Mouse (Mus musculus): ENCODE measurements around the gene Ankrd31. TPM values are rescaled to one million over a fixed set of nuclear protein-coding genes. Genes with fewer than 3 reads are reported as not detected.
"Not testable (repeated sequence)": the region's sequence is repeated elsewhere in the genome, so short reads cannot be mapped to it uniquely, and the experiment has no call there.

The Ankrd31 gene
- total RNA-seq, 1 experiment from 2014 or later = not detected

DNA sequence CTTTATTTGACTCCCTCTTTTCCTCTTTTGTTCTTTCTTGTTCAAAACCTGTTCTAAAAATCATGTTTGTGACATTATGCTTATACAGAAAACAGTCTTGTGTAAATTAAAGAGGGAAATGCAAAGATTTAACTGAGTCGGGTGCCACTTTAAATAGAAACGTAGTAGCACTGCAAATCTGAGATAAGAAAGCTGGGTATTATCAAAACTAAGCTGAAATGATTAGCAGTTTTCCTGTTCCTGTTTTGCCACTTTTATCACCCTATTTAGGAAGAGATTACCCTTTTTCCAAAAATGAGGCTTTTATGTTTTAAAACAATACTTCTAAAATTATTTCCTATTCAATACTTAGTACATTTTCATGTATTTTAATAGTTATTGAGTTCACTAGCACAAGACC is 104.1 kb downstream of the Ankrd31 start:
- no peak for ATAC-seq (replicated peaks; ENCODE audit: low read depth, poor library complexity, severe bottlenecking)

DNA sequence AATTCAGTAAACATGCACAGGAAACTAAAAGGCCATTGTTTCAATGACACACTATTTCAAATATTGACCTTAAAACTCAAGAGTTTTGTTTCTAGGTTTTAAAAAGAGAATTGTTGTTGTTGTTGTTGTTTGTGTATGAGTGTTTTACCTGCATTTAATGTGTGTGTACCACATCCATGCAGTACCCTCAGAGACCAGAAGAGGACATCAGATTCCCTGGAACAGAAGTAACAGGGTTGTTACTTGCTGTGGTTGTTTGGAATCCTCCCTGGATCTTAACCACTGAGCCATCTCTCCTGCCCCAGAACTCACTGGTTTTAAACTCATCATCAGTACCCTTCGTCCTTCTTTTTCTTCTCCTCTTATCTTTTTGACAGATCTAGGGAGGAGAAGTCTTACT is 105.2 kb downstream of the Ankrd31 start:
- ATAC-seq (replicated peaks; ENCODE audit: low read depth, poor library complexity, severe bottlenecking) = no peak

DNA sequence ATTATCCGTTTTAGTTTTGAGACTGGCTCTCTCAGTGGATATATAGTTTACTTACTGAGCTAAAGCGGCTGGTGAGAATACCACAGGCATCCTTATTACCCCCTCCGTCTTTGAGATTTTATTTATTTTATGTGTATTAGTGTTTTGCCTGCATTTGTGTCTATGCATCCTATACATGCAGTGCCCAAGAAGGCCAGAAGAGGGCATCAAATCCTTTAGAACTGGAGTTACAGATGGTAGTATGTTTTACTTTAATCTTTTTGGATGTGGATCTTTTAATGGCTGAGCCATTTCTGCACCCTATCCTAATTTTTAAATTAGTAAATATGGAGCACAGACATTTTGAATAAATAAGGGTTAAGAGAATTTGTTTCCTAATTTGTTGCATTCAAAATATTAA is 107.1 kb downstream of the Ankrd31 start:
- peak; percentile 71 for ATAC-seq (replicated peaks; ENCODE audit: low read depth, poor library complexity, severe bottlenecking)

DNA sequence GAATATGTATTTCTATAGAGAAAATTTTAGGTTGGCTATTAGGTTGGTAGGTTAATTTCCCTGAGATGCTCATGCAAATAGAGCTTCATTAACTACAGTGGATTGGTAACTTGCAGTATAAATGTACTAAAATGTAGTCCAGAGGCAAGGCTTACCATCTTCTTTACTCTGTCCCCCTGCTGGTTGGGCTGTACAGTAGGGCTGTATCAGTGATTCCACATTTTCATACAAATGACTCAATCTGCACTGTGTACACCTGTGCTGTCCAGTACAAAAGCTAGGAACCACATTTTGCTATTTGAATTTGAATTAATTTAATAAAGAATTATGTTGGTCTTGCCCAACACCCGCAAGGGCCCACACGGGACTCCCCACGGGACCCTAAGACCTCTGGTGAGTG is 111.1 kb downstream of the Ankrd31 start:
- ATAC-seq (replicated peaks; ENCODE audit: low read depth, poor library complexity, severe bottlenecking) = no peak

DNA sequence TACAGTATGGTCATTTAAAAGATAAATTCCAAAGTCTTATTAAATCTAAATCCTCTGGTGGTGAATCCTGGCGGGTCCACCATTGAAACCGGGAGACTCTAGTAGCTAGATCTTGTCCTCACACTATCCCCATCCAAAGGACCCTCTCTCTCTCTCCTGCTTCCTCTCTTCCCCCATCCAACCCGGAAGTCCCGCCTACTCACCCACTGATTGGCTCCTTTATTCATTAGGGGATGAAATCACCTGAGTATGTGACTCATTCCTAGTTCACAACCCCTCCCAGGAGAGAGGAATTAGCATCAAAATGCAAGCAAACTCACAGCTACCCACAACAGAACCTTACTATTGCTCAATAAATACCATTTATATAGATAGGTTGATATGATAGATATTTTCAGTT is 122.7 kb downstream of the Ankrd31 start:
- no peak for ATAC-seq (replicated peaks; ENCODE audit: low read depth, poor library complexity, severe bottlenecking)

DNA sequence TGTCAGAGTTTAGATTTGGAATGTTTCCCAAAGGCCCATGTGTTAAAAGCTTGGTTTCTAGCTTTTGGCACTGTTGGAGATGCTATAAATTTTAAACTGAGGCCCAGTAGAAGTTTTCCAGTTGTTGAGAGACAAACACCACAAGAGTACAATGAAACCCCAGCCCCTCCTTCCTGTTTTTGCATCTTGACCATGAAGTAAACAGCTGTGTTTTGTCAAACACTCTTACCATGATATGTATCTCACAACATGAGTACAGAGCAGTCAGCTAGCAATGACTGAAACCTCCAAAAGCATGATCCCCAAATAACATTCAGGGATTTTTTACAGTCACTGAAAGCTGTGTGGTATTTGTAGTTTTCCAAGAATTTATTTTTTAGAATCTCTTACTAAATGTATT is 126.0 kb downstream of the Ankrd31 start:
- ATAC-seq (replicated peaks; ENCODE audit: low read depth, poor library complexity, severe bottlenecking) = no peak

DNA sequence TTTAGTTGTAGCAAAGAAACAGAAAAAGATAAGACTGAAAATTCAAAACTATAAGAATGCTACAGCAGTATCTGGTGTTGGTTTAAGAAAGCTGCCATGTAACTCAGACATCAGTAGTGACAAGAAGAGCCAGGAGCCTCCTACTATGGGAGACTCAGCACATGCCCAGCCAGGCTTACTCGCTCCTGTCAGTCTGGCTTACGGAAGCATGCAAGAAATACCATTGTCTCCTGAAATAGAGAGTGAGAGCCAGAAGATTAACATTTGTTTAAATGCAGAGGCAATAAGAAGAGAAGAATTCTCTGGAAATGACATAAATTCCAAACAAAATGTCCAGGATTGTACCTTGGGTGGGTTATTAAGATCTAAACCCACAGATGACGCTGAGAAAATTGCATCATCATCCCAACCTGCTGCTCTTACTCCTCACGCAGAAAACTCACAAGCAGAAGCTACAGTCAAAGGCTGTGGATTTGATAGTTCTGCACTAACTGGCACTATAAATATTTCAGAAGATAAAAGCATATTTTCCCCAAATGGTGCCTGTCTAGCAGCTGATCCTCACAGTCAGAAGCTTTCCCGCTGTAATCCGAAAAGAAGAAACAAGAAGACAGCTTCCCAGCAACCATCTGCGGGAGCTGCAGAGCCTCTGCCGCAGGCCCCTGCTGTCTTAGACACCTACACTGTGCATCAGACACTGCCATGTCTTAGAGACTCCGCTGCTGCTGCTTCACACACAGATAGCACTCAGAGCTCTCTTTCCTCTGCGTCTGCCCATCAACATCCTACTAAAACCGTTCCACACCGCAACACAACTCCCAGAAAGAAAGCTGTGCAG is 130.4 kb downstream of the Ankrd31 start:
- ATAC-seq (replicated peaks; ENCODE audit: low read depth, poor library complexity, severe bottlenecking) = no peak

DNA sequence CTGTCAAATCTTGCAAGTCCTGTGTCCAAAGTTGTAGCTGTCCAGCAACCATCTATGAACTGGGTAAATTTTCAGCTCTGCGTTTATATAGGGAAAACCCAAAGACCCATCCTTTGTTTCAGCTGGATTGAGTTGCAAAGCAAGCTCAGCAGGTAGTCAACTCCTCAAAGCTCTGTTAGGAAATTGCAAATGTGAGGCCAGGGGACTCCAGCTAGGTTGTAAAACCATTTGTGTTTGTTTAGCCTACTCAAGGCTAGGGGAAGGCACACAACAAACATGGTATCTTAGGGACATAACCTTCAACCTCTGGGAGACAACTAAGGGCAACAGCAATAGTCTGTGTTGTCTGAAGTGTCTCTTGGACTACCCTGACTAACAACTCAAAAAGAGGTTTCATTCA is 136.5 kb downstream of the Ankrd31 start:
- no peak for ATAC-seq (replicated peaks; ENCODE audit: low read depth, poor library complexity, severe bottlenecking)

DNA sequence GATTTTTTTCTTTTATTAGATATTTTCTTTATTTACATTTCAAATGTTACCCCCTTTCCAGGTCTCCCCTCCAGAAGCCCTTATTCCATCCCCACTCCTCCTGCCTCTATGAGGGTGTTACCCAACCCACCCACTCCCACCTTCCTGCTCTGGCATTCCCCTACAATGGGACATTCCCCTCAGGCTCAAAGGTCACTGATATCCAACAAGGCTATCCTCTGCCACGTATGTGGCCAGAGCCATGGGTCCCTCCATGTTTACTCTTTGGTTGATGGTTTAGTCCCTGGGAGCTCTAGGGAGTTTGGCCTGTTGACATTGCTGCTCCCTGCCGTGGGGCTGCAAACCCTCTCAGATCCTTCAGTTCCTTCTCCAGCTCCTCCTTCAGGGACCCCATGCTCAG is 141.9 kb downstream of the Ankrd31 start:
- no peak for ATAC-seq (replicated peaks; ENCODE audit: low read depth, poor library complexity, severe bottlenecking)

DNA sequence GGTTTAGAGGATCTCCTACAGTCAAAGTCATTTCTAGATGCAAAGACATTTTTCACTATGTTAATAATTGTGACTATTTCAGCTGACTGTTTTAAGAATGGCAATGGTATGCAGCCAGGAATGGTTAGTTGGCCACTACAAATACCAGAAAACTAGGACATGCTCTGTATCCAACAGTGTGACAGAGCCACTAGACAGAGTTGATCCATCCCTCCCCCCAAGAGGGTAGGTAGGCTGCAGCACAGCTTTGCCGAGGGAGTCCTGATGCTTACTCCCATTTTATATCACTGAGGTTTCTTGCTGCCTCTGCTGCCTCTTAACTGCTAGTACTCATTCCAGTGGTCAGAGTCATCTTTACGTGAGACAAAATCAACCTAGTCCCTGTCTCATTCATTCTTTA is 147.1 kb downstream of the Ankrd31 start:
- ATAC-seq (replicated peaks; ENCODE audit: low read depth, poor library complexity, severe bottlenecking) = no peak

DNA sequence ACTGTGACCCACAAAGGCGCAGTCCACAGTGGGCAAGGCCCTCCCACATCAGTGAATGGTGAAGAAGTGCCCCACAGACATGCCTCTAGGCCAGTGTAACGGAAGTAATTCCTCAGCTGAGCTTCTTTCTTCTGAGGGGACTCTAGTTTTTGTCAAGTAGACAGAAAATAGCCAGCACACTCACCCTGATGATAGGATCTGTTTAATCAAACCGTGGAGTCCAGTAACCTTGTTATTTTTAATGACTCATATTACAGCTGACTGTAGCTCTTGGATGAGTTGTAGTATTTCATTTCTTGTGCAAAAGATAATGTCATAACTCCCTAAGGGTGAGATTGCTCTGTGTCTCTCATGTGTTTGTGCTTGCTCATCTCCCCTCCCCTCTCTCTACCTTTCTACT is 158.6 kb downstream of the Ankrd31 start:
- no peak for ATAC-seq (replicated peaks; ENCODE audit: low read depth, poor library complexity, severe bottlenecking)

DNA sequence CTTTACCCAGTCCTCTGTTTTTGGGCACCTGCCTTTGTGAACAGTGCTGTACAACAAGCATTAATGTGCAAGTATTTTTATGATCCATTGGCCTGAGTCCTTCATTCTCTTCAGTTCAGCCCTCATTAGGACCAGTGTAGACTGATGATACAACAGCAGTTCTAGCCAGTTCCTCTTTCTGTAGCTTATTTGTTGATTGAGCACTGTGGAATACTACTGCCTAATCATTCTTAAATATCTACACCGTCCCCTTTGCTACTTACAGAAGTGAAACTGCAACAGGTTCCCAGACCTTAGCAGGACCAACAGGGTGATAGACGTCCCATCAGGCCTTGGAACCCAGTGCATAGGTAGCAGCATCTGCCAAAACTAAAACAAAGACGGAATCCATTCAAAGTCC is 163.1 kb downstream of the Ankrd31 start:
- peak; percentile 52 for ATAC-seq (replicated peaks; ENCODE audit: low read depth, poor library complexity, severe bottlenecking)

DNA sequence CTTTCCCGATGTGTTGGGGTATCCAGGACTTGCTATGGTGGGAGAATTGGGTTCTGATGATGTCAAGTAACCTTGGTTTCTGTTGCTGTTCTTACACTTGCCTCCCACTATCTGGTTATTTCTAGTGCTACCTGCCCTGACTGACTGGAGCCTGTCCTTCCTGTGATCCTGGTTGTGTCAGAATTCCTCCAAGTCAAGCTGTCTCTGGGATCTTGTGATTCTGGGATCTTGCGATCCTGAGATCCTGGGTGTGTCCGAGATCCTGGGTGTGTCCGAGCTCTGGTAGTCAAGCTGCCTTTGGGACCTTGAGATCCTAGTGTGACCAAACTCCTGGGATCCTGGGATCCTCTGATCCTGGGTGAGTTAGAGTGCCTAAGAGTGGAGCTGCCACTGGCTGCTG is 175.1 kb downstream of the Ankrd31 start:
- not testable (repeated sequence) for ATAC-seq (replicated peaks; ENCODE audit: low read depth, poor library complexity, severe bottlenecking)

DNA sequence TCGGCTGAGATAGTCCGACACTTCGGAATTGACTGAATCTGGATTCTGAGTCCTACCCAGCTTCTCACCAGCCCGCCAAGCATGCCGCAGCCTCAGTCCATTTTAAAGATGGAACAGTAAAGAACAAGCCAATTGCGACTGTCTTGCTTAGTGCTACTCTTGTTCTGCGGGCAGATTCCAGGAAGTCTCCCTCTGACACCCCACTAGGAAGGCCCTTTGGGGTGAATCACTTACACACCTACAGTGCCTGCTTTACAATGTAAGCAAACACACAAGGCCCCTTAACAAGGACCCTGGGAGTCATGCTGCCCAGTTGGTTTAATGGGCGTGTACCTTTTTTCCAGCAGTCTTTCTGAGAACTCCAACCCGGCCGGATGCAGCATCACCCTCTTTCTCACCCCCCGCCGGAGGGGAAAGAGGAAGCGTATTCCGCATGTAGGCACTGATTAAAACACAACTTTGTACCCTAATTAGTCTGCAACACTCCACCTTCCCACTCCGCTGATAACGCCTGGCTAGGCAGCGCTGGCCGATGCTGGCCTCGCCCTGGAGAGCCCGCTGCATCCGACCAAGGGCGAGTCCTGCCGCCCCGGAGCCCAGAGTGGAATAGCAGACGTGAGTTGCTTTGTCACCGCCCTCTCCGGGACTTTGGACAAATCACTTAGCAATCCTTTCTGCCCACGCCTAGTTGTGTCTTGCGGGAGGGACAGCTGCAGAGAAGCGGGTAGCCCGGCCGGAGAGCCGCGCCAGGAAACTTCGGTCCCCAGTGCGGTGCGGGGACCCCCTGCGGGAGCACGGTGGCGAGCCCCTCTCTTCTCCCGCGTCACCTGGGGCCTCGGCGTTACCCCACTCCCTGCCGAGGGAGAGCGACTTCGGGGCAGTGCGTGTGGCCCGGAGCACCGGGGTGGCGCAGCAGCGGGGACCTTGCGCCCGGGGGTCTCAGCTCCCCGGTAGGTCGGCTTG is 176.2 kb downstream of the Ankrd31 start, which contains the start of gene Gcnt4:
Gcnt4 (plus strand) TSS at position 691 of the 963 bp plus-strand sequence.
- peak; percentile 81 for ATAC-seq (replicated peaks; ENCODE audit: low read depth, poor library complexity, severe bottlenecking)

DNA sequence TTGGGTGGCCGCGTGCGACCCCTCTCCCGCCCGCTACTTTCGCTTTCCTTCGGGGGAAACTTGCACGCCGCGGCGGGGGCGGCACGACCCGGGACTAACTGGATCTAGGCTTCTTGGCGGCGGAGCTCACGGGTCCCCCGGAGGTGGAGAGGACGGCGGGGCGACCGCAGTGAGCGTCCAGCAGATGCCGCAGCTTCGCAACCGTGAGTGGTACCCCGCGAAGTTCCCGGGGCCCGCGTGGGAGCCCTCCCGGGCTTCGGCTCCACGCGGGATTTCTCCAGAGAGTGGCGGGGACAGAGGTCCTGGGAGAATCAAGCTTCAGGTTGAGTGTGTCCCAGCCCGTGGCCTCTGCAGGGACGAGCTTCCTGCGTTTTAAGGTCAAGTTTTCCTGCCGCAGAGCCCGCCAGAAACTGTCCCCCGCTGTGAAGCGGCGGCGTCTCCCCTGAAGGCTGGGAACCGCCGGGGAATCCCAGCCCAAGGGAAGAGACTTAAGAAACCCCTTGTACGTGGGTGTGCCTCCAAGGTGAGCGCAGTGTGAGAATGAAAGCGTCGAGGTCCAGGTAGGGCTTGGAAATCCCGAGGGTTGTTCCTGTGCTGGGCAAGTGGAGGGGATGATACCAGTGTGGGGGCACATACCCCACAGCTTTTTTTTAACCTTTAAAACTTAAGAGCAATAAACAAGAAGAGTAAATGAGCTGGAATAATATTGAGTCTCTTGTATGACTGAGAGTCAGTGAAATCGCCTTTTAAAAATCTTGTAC is 177.1 kb downstream of the Ankrd31 start:
- no peak for ATAC-seq (replicated peaks; ENCODE audit: low read depth, poor library complexity, severe bottlenecking)

DNA sequence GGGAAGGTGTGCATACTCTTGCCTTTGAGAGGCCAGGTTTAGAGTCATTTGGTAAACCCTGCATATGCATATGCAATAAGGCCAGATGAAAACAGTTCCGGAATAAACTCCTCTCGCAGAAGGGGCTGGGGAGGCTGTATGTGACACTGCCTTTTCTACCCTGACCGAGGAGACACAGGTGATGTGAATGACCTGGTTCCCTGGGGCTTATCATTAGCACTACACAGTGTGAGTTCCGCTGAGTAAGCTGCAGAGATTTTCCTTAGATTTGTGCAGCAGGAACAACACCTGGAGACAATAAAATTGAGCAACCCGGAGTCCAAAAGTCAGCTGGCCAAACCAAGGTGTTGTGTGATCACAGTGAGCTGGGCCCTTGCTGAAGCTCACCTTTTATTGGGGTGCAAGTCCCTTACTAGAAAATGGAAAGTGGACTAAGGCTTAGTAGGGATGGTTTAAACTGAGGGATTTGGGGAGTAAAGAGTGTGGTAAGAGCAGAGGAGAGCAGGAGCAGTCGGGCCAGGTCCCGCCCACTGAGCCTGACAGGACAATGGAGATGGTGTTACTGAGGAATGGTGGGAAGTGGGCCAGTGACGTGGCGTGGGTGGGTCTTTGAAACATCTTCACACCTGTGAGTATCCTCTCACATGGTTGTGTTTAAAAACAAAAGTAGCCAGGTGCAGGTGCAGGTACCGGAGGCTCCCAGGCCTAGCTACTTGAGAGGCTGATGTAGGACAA is 178.1 kb downstream of the Ankrd31 start:
- ATAC-seq (replicated peaks; ENCODE audit: low read depth, poor library complexity, severe bottlenecking) = no peak

DNA sequence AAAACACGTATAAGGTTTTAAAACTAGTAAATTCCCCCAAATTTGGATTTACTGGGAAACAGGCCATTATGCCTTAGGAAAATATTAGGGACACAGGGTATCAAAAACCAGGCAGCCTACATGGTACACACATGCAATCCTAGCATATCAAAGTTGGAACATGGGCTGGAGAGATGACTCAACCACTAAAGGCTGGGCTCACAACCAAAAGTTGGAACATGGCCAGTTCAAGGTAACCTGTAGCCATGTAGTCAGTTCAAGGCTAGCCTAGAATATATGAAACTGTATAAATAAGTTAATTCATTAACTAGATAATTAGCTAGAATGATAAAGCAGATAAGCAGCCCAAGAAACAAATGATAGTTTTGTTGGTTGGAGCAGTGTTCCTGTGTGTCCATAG is 179.7 kb downstream of the Ankrd31 start:
- no peak for ATAC-seq (replicated peaks; ENCODE audit: low read depth, poor library complexity, severe bottlenecking)

DNA sequence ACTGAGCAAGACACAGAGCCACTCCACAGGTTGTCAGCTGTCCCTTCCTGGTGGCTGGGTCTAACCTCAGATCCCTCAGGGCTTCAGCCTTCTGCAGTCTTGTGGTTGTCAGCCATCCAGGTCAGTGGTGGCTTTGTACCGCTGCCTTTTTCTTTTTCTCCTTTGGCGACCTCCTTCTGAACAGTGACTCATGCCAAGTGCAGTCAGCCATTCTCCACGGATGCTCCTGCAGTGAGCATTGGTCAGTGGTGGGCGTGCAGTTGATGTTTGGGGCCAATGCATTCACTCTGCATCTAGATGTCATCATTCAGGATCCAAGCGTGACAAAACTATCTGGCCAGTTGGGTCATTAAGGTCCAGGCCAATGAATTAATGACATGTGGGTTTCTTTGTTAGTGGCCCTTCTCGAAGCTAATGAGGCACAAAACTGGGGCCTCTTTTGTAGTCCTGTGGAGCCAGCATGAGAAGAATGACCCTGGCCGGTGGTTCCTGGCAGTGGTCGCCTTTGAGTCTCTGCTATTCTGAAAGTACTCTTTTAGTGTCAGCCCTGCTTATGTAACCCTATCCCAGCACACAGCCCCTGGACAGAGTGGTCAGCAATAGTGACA is 180.5 kb downstream of the Ankrd31 start:
- ATAC-seq (replicated peaks; ENCODE audit: low read depth, poor library complexity, severe bottlenecking) = no peak

DNA sequence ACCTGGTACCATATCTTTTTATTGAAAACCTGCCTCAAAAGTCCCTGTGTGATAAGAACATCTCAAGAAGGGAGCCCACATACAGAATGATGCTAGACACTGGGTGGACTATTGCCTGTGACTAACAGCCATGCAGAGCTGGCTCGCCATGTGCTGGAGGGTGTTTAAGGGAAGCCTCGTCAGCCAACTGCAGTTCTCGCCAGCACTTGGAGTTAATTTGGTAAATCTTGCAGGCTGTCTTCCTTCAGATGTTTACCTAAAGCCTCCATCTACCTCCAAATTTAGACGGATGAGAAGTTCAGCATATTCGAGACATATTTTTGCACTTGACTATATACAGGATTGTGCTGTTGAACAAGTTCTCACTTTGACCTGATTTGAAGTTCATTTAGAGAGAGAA is 184.7 kb downstream of the Ankrd31 start:
- no peak for ATAC-seq (replicated peaks; ENCODE audit: low read depth, poor library complexity, severe bottlenecking)
